Mouse (Mus musculus): ENCODE measurements at regions not wholly inside any gene's neighbourhood (a gene's known extent, or its start where the extent isn't known, plus 50 kb on each side); places are given as distances from the start of the nearest gene placed in this dataset.

DNA sequence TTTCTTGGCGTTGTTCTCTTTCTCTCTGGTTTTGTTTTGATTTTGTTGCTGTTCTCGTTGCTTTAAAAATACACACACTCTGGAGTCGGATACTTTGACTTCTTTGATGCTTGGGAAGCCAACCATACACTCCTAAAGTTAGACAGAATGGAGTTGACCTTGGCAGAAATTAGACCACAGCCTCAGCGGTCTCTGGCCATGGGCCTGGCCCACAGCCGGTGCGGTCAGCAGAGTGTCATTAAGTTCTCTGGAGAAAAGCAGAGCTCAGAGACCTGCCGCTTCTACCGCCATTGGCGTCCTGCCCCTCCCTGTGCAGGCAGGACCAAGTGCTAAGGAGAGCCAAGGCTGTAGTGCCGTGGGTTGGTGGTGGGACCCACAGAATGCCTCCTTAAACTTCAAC is 212.6 kb upstream of the Tle3 start:
- H3K4me3 ChIP-seq: no peak overlapping the region
- TF ChIP-seq CTCF (IDR thresholded peaks at IDR 0.05): no peak
- intact Hi-C loops (cut with DNase I): loop anchor here (5.0 kb wide), 1 partner anchor 102 kb away; no protein-coding TSS in a partner anchor
- H3K27ac ChIP-seq: no peak overlapping the region
- DNase-seq (ENCODE audit: extremely low spot score in 1 of 2, low spot score in 2 of 2): no peak

DNA sequence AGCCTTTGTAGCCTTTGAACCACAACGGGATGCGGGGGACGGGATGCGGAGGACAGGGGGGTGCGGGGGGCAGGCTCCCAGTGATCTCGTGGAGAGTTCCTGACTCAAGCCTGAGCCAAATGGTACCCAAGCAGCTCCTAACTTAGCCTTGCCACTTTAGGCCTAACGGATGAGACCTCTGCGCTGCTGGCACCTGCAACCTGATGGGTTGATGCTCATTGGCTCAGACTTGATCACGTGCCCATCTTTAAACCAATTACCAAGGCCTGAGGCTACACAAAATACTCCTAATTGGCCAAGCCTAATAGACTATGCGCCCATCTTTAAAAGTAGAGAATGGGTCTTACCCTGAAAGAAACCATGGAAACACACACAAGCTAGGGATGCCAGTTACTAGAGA is 209.3 kb upstream of the Tle3 start:
- DNase-seq (ENCODE audit: extremely low spot score in 1 of 2, low spot score in 2 of 2): no peak
- intact Hi-C loops (cut with DNase I): no loop called here
- H3K27ac ChIP-seq: no peak overlapping the region
- no peak overlapping the region for H3K4me3 ChIP-seq
- no peak for TF ChIP-seq CTCF (IDR thresholded peaks at IDR 0.05)

DNA sequence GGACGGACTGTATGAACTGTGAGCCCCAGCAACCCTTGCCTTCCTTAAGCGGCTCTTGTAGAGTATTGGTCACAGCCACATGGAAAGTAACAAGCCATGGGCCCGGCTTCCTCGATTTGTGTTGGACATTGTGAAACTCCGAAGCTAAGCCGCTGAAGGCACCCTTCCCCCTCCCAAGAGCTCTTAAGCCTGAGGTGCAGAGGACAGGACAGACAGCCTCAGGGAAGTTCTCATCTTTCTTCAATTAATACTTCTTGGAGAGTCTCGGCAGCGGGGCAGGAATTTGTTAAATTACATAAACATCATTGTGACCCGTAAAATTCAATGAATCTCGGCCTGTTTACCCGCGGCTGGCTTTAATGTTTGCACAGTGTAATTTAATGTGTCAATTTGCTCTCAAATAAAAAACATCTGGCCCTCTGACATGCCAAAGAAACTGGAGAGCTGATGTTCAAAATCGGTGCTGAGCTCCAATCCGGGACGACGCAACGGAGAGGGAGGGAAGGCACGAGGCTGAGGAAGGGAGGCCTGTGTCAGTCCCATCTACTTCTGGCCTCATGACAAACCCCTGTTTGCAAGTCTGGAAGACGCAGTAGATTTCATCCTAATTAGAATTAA is 208.4 kb upstream of the Tle3 start:
- Histone ChIP-seq H3K4me3 (no peak overlapping the region), H3K27ac (no peak overlapping the region)
- no peak for DNase-seq (ENCODE audit: extremely low spot score in 1 of 2, low spot score in 2 of 2)
- intact Hi-C loops (cut with DNase I): no loop called here
- no peak for TF ChIP-seq CTCF (IDR thresholded peaks at IDR 0.05)

DNA sequence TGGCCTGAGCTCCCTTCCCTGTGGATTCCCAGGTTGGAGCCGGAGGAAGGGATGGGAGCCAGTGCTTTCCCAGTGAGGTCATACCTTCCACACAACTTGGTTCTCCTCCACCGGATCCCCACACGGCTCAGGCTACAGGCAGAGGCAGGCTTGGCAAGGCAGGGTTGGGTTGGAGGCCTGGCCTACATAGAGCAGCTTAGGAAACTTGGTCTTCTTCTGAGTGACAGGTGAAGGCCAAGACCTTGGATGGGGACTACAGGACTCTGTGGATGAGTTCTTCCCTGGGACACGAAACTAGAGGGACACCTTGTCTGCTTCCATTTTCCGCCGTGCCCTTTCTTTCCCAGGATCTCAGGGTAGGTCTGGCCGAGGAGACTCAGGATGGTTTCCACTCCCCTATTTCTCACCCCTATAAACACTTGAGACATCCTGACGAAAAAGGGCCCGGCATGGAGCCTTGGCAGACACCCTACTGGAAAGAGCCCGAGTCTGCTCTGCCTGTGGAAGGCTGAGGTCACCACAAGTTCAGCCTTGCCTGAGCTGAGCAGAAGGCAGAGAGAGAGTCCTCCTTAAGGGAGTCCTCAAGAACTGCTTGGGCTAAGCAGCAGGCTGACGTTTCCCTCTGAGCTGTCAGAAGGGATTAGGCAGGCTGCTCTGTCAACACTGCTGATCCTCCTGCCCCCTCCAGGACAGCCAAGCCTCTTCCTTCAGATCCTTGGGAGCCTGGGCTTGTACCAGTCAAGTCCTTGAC is 207.5 kb upstream of the Tle3 start:
- no peak overlapping the region for H3K27ac ChIP-seq
- DNase-seq (ENCODE audit: extremely low spot score in 1 of 2, low spot score in 2 of 2): no peak
- intact Hi-C loops (cut with DNase I): no loop called here
- no peak overlapping the region for H3K4me3 ChIP-seq
- TF ChIP-seq CTCF (IDR thresholded peaks at IDR 0.05): no peak

DNA sequence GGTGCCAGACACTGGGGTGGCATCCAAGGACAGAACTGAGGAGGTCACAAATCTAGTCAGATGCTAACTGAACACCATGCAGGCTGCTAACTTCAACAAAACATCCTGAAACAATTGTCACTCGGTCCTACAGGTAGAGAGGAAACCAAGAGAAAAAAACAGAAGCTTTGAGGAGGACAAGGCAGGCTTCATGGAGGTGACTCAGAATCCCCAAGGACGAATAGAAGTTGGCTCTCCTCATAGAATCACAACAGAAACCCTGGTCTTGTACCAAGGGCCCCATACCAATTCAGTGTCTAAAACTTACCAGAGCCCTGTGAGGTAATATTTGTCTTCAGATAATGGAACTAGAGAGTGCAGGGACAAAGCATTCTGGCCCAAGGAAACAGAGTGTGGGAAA is 206.1 kb upstream of the Tle3 start:
- Histone ChIP-seq H3K4me3 (no peak overlapping the region), H3K27ac (no peak overlapping the region)
- DNase-seq (ENCODE audit: extremely low spot score in 1 of 2, low spot score in 2 of 2): no peak
- intact Hi-C loops (cut with DNase I): no loop called here
- no peak for TF ChIP-seq CTCF (IDR thresholded peaks at IDR 0.05)

DNA sequence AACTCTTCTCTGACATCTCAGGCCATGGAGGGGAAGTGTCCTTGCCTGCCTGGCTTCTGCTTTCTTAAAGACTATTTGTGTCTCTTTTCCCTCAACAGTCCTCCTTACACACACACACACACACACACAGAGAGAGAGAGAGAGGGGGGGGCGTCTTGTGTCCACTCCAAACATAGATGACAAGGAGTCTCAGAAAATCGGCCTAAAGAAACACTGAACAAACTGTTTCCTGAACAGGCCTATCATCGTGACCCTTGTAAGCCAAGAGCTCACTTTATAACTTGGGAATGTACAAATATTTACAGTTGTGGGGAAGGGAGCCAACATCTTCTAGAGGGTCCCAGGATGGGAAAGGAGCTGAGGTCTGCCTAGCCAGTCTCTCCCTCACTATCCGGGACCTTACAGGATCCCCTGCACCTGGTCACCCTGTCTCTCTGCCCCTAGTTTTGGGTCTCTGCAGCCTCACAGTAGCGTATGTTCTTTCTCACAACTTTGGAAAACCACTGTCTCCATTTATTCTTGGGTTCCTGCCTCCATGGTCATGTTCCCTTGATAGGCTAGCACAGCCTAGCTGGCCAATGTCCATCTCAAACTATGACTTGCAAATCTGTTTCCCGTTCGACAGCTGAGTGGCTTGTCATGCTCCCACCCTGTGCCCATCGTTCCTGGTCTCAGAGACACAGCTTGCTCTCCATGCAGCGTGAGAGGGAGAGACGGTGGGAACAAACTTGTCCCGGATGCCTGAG is 204.9 kb upstream of the Tle3 start:
- Histone ChIP-seq H3K27ac (no peak overlapping the region), H3K4me3 (no peak overlapping the region)
- intact Hi-C loops (cut with DNase I): no loop called here
- TF ChIP-seq CTCF (IDR thresholded peaks at IDR 0.05): no peak
- DNase-seq (ENCODE audit: extremely low spot score in 1 of 2, low spot score in 2 of 2): no peak

DNA sequence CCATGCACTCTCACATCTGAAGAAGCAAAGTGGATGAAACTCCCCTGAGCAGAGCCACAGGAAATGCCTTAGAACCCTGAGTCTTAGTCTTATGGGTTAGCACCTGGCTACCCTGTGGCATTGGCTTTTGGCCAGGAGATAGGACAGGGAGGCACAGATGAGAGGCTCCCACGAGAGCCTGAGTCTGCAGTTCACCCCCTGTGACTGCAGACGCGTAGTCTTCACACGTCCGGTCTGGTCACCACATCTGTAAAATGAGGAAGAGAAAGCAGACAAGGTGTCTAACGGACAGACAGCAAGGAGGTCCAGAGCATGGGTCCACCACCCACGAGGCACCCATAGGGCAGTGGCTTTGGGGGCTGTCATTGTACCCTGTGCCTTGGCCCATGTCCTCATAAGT is 203.2 kb upstream of the Tle3 start:
- intact Hi-C loops (cut with DNase I): no loop called here
- Histone ChIP-seq H3K27ac (no peak overlapping the region), H3K4me3 (no peak overlapping the region)
- no peak for TF ChIP-seq CTCF (IDR thresholded peaks at IDR 0.05)
- no peak for DNase-seq (ENCODE audit: extremely low spot score in 1 of 2, low spot score in 2 of 2)

DNA sequence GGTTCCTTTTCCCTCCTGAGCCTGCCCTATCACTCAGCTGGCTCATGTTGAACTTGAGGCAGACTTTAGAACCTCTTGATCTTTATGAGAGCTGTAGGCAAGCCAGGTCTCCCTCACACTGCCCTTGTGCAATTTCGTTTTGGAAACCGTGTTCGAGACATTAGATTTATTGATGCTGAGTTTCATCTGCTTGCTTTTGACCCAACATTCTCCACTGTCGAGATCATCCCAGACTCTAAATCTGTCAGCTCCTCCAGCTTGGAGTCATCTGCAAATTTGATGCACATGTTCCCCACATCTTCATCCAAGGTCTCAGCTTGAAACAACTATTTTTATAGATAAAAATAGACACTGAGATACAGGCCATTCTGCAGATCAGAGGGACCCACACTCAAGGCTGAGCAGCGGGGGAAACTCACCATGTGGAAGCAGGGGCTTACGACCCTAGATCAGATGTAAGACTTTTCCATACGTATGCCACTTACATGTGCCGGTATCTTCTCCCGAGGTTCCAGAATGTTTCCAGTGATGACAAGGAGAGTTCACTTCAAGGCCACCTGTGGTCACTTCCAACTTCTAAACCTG is 202.6 kb upstream of the Tle3 start:
- no peak overlapping the region for H3K4me3 ChIP-seq
- intact Hi-C loops (cut with DNase I): no loop called here
- no peak for TF ChIP-seq CTCF (IDR thresholded peaks at IDR 0.05)
- no peak for DNase-seq (ENCODE audit: extremely low spot score in 1 of 2, low spot score in 2 of 2)
- H3K27ac ChIP-seq: peak overlapping the region; percentile 28; the same call in 1 of the 2 replicates

DNA sequence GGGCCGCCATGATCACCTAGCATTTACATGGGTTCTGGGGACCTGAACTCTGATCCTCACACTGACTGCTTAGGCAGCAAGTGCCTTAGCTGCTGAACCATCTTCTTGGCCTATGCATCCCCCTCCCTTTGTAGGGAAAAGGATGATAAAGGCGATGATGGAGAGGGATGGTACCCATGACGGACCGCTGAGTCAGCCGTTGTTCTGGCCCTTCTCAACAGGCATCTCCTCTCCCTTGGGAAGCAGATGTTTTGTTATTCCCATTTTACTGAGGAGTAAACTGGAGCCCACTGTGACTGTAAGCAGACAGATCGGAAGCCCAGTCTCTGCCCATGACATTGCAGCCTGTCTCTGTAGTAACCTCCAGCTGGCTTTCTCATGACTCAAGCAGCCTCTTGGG is 201.2 kb upstream of the Tle3 start:
- intact Hi-C loops (cut with DNase I): no loop called here
- H3K4me3 ChIP-seq: no peak overlapping the region
- no peak for DNase-seq (ENCODE audit: extremely low spot score in 1 of 2, low spot score in 2 of 2)
- H3K27ac ChIP-seq: no peak overlapping the region
- TF ChIP-seq CTCF (IDR thresholded peaks at IDR 0.05): no peak

DNA sequence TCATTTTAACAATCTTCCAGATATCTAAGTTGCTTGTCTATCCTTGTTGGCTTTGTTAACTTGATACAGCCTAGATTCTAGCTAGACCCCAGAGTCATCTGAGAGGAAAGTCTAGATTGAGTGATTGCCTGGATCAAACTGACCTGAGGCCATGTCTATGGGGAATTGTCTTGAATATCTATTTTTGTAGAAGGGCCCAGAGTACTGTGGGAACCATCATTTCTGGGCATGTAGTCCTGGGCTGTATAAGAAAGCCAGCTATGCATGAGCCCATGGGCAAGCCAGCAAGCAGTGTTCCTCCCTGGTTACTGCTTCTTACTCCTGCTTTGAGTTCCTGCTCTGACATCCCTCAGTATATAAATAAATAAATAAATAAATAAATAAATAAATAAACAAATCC is 199.7 kb upstream of the Tle3 start:
- no peak overlapping the region for H3K27ac ChIP-seq
- no peak for TF ChIP-seq CTCF (IDR thresholded peaks at IDR 0.05)

DNA sequence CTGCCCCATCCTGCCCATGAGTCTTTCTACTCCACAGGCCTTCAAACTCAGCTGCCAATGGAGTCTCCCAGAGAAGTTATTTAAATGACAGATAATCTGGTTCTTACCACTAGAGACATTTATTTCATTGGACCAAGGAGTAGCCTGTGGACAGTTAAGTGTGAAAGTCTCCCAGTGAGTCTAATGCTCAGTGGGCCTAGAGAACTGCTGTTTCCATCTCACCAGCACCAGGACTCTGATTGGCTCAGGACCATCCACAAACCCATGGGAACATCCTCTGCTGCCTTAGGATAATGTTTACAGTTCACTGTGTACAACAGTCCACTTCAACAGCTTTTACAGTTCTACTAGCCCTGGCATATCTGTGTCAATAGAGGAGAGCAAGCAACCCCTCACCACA is 198.6 kb upstream of the Tle3 start:
- no peak overlapping the region for H3K4me3 ChIP-seq
- intact Hi-C loops (cut with DNase I): no loop called here
- TF ChIP-seq CTCF (IDR thresholded peaks at IDR 0.05): no peak
- DNase-seq (ENCODE audit: extremely low spot score in 1 of 2, low spot score in 2 of 2): no peak
- H3K27ac ChIP-seq: no peak overlapping the region

More for the DNA sequence above, 199.7 kb upstream of the Tle3 start:
- intact Hi-C loops (cut with DNase I): no loop called here
- no peak for DNase-seq (ENCODE audit: extremely low spot score in 1 of 2, low spot score in 2 of 2)
- no peak overlapping the region for H3K4me3 ChIP-seq

DNA sequence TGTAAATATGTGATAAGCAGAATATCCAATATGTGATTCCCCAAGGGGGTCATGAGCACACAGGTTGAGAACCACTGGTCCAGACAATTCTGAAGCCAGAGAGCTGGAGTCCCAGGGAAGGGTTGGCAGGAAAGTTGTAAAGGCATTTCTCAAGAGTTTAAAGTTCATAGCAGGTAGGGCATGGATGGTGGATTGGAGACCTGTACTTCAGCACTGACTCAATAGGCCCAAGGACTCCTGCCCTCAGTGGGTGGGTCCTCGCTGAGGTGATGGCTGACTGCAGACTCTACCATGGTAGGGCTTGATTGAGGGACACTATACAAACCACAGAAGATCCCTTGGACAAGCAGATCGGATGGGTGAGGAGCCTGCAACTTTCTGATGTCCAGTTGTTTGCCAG is 196.8 kb upstream of the Tle3 start:
- Histone ChIP-seq H3K27ac (no peak overlapping the region), H3K4me3 (no peak overlapping the region)
- intact Hi-C loops (cut with DNase I): no loop called here
- DNase-seq (ENCODE audit: extremely low spot score in 1 of 2, low spot score in 2 of 2): no peak
- no peak for TF ChIP-seq CTCF (IDR thresholded peaks at IDR 0.05)

Measured in left cerebral cortex, adult 2 months (tissue).